Mouse (Mus musculus) spleen, postnatal 4 days (tissue): ENCODE results near the gene Ppp1r14a.

Experiments used
- DNase-seq, 2 experiments: peaks; one replicate each; pipeline ENCODE4 v3.0.0; 2022; ENCODE audit warnings: low spot score in 2 of 2

Gene Ppp1r14a

GRCm38 (mm10) chr7:29288942-29289638, at the start of gene Ppp1r14a:
Ppp1r14a (plus strand) TSS chr7:29289308.
- peak; percentile 74 to 92 for DNase-seq

- DNase-seq = peak; percentile 37 to 76
Measured at GRCm38 (mm10) chr7:29244732-29245416, 44.2 kb upstream of the Ppp1r14a start.

- no peak for DNase-seq
Measured at GRCm38 (mm10) chr7:29246015-29246414, 43.1 kb upstream of the Ppp1r14a start.

- DNase-seq = peak in 1 of 2 experiments; percentile 55
Measured at GRCm38 (mm10) chr7:29246619-29247313, 42.3 kb upstream of the Ppp1r14a start.

GRCm38 (mm10) chr7:29247314-29247700, 41.8 kb upstream of the Ppp1r14a start:
- DNase-seq = peak; percentile 82 to 96

GRCm38 (mm10) chr7:29247706-29248105, 41.4 kb upstream of the Ppp1r14a start:
- DNase-seq = no peak

- DNase-seq = peak; percentile 27 to 70
Measured at GRCm38 (mm10) chr7:29248261-29248841, 40.8 kb upstream of the Ppp1r14a start, which contains the start of gene 2200002D01Rik. 2200002D01Rik (minus strand) TSS chr7:29248466.

GRCm38 (mm10) chr7:29251166-29251565, 37.9 kb upstream of the Ppp1r14a start:
- DNase-seq = no peak

- no peak for DNase-seq
Measured at GRCm38 (mm10) chr7:29253842-29254241, 35.3 kb upstream of the Ppp1r14a start.

- DNase-seq = no peak
Measured at GRCm38 (mm10) chr7:29255875-29256274, 33.2 kb upstream of the Ppp1r14a start.

GRCm38 (mm10) chr7:29257368-29257767, 31.7 kb upstream of the Ppp1r14a start:
- DNase-seq = peak in 1 of 2 experiments; percentile 55

GRCm38 (mm10) chr7:29259781-29260730, 29.1 kb upstream of the Ppp1r14a start:
- no peak for DNase-seq

GRCm38 (mm10) chr7:29262151-29262550, 27.0 kb upstream of the Ppp1r14a start:
- DNase-seq = no peak

GRCm38 (mm10) chr7:29263831-29264230, 25.3 kb upstream of the Ppp1r14a start:
- no peak for DNase-seq

GRCm38 (mm10) chr7:29265636-29266035, 23.5 kb upstream of the Ppp1r14a start:
- DNase-seq = no peak

- DNase-seq = no peak
Measured at GRCm38 (mm10) chr7:29266931-29267330, 22.2 kb upstream of the Ppp1r14a start.

GRCm38 (mm10) chr7:29270445-29270844, 18.7 kb upstream of the Ppp1r14a start:
- no peak for DNase-seq

GRCm38 (mm10) chr7:29271687-29272465, 17.2 kb upstream of the Ppp1r14a start:
- no peak for DNase-seq

GRCm38 (mm10) chr7:29276715-29277114, 12.4 kb upstream of the Ppp1r14a start:
- no peak for DNase-seq

GRCm38 (mm10) chr7:29277510-29277909, 11.6 kb upstream of the Ppp1r14a start:
- DNase-seq = no peak
